Mouse (Mus musculus) gastrocnemius, postnatal 25 days (tissue): ENCODE measurements around the gene Morc2a. TPM values are rescaled to one million over a fixed set of nuclear protein-coding genes. Genes with fewer than 3 reads are reported as not detected.

ENCODE experiments used
- DNase-seq: peaks from one replicate; pipeline ENCODE4 v3.0.0; 2022
- total RNA-seq, 2 experiments: library from RNA; stranded (reverse); gene quantifications; 1 replicate in 1 of 2; 2 replicates in 1 of 2; pipeline ENCODE4 v1.2.3; 2021

The Morc2a gene
- total RNA-seq, 2 experiments from 2014 or later, result 15.5 to 15.9 TPM

GRCm38 (mm10) chr11:3684232-3684631 is 35.2 kb downstream of the Morc2a start:
- no peak for DNase-seq

- DNase-seq, result no peak
These were observed 35.9 kb downstream of the Morc2a start for GRCm38 (mm10) chr11:3684723-3685430.

- no peak for DNase-seq
These were observed 36.4 kb downstream of the Morc2a start for GRCm38 (mm10) chr11:3685431-3685830.

- DNase-seq, result no peak
These were observed 37.3 kb downstream of the Morc2a start for GRCm38 (mm10) chr11:3686318-3686717.

DNA sequence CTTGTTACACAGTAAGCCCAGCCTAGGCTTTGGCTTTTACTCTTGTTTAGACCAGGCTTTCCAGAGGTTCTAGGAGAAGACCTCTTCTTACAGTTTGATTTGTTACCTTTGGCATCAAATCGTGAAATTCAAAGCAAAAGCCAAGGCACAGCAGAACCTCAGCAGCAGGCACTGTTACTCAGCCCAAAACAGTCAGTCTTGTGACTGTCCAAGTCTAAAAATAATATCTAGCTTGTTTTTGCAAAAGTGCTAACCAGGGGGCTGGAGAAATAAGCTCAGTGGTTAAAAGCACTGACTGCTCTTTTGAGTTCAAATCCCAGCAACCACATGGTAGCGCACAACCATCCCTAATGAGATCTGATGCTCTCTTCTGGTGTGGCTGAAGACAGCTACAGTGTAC is 37.9 kb downstream of the Morc2a start:
- DNase-seq, result no peak

- no peak for DNase-seq
These were observed 42.8 kb downstream of the Morc2a start for GRCm38 (mm10) chr11:3691746-3692145.

- no peak for DNase-seq
These were observed 47.2 kb downstream of the Morc2a start for GRCm38 (mm10) chr11:3696086-3696616.

GRCm38 (mm10) chr11:3697441-3697840 is 48.5 kb downstream of the Morc2a start:
- DNase-seq, result no peak

DNA sequence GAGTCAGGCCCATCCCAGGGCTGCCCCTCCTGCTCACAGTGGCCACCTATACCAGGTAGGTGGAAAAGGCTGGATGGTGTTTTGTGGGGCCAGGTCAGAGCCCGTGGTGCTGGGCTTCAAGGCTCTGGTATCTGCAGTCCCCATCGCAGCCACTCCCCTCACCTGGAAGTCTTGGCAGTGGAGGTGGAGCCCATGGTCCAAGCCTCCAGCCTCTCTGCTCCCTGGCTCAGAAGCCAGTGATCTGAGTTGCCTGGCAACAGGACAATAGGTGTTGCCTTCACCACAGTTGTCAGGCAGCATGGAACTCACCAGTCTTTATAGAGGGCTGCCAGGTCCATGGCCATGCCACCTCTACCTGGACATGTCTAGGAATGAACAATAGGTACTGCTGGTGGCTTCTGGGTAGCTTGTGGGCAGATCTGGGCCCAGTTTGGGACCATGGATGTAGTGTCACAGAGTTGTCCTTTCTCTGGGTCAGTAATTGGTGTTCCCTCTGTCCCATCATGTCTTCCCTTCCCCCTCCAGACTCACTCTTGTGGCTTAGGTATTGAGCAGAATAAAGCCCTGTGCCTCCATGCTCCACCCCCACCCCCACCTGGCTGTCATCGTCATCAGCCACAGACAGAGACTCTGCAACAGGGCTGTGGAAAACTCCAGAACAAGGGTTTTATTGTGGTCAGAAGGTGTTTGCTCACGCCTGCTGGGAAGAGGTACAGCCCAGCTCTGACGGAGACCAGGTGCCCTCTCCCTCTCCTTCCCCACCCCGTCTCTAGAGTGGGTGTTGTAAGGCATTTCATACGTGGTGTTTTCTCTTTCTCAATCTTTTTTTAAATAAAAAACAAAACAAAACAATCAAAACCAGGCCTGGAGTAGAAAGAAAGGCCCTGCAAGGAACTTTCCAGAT is 54.4 kb downstream of the Morc2a start:
- DNase-seq, result no peak

GRCm38 (mm10) chr11:3704404-3704803 is 55.4 kb downstream of the Morc2a start:
- DNase-seq, result no peak

DNA sequence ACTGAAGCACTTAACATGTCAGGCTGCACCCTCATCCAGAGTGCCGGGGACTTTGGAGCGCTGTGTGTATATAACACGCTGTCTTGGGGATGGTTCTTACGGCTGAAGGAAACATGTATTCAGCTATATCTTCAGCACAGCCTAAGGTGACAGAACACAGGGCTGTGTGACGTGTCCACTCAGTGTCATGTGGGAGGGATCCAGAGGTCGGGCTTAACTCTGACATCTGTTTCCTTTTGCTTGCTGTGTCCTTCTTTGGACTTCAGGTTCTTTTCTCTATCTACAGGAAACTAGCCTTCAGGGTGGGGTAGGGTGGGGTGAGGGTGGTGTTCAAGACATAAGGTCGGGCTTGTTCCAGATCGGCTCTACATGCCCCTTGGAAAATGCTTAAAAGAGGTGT is 58.1 kb downstream of the Morc2a start:
- DNase-seq, result no peak

DNA sequence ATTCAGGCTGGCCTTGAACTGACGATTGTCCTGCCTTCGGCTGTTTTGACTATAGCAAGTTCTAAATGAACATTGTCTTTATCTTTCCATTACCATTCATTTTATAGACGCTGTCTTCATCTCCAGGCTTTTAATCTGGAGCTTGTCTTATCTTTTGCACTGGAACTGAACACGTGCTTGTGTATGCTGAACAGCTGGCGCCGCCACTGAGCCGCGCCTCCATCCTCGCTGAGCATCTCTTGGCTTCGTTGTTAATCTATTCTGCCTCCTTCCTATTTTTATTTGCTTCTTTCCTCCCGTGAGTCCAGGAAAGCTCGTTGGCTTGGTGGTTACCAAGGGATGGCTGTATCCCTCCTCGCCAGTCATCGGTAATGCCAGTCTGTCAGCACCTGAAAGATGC is 61.2 kb downstream of the Morc2a start:
- no peak for DNase-seq

DNA sequence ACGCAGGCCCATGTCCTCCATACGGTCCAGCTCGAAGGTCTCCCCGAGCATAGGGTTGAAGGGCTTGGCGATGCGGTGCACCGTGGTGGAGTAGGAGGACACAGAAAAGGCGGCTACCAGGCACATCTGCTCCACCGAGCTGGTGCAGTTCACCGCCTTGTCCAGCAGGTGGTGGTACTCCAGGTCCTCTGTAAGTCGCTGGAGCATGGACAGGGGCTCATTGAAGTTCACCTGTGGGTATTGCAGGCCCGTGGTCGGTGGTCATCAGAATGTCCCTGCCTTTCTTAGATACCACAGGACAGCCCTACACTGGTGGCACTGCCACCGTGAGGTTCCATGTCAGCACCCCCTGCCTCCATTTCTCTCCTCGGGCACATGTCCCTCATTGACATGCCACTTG is 65.5 kb downstream of the Morc2a start:
- DNase-seq, result no peak

- no peak for DNase-seq
These were observed 67.7 kb downstream of the Morc2a start for GRCm38 (mm10) chr11:3716662-3717061.

GRCm38 (mm10) chr11:3722036-3722435 is 73.0 kb downstream of the Morc2a start:
- no peak for DNase-seq

GRCm38 (mm10) chr11:3722861-3723260 is 73.9 kb downstream of the Morc2a start:
- DNase-seq, result no peak

- no peak for DNase-seq
These were observed 74.9 kb downstream of the Morc2a start for GRCm38 (mm10) chr11:3723910-3724309.

GRCm38 (mm10) chr11:3724726-3725125 is 75.7 kb downstream of the Morc2a start:
- DNase-seq, result no peak

DNA sequence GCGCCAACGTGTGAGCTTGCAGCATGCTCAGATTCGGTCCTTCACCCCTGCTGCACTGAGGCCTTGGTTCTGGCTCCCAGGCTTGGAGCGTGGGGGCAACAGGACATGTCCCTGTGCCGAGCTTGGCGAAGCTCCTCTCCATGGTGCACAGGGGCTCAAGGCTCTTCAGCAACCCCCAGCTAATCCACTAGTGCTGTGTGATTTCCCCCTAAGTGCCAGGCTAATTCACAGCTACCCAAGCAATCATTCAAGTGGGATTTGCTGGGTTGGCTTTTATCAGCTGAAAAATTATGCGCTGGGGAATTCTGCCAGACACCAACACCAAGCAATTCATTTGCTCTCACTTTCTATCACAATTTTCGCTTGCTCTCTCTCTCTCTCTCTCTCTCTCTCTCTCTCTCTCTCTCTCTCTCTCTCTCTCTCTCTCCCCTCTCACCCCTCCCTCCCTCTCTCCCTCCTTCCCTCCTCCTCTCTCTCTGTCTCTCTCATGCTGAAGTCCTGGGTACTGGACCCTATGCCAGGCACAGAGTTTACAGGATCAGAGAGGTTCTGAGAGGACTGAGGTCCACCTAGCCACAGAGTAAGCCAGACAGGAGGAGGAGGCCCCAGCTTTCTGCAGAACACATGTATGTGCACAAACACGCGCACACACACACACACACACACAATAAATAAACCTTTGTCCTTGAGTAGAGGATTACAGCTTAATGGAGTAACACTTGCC is 76.5 kb downstream of the Morc2a start:
- no peak for DNase-seq

GRCm38 (mm10) chr11:3727438-3728105 is 78.6 kb downstream of the Morc2a start:
- no peak for DNase-seq

GRCm38 (mm10) chr11:3731469-3731868 is 82.5 kb downstream of the Morc2a start:
- no peak for DNase-seq
